Mouse (Mus musculus): ENCODE results near the gene Slc41a2. TPM values are rescaled to one million over a fixed set of nuclear protein-coding genes. Genes with fewer than 3 reads are reported as not detected.

The Slc41a2 gene
- total RNA-seq, 2 experiments from 2014 or later = 25.4 to 26.8 TPM

GRCm38 (mm10) chr10:83320396-83320795 lies 17.3 kb downstream of the Slc41a2 start:
- DNase-seq (ENCODE audit: low spot score in 2 of 2) = no peak

- DNase-seq (ENCODE audit: low spot score in 2 of 2) = no peak
Observed at GRCm38 (mm10) chr10:83313033-83313432, 24.6 kb downstream of the Slc41a2 start.

GRCm38 (mm10) chr10:83310356-83310755 lies 27.3 kb downstream of the Slc41a2 start:
- DNase-seq (ENCODE audit: low spot score in 2 of 2) = no peak

GRCm38 (mm10) chr10:83301687-83302086 lies 36.0 kb downstream of the Slc41a2 start:
- no peak for DNase-seq (ENCODE audit: low spot score in 2 of 2)

DNA sequence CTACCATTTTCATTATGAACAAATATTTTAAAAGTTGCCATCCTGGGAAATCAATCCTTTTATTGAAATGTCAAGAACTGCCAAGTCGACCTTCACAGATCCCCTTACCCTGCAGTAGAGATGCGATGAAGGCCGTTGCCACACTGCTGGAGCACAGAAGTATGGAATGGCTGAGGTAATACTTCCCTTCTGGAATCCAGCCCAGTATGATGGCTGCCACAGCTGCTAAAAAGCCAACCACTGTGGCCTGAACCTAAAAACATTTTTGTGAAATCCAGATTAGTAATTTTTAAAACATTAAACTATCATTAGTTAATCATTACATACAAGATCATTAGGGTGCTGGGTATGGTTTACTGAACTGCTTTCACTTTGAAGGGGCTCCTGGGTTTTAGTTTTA lies 36.6 kb downstream of the Slc41a2 start:
- DNase-seq (ENCODE audit: low spot score in 2 of 2) = no peak

GRCm38 (mm10) chr10:83297017-83297416 lies 40.7 kb downstream of the Slc41a2 start:
- DNase-seq (ENCODE audit: low spot score in 2 of 2) = no peak

DNA sequence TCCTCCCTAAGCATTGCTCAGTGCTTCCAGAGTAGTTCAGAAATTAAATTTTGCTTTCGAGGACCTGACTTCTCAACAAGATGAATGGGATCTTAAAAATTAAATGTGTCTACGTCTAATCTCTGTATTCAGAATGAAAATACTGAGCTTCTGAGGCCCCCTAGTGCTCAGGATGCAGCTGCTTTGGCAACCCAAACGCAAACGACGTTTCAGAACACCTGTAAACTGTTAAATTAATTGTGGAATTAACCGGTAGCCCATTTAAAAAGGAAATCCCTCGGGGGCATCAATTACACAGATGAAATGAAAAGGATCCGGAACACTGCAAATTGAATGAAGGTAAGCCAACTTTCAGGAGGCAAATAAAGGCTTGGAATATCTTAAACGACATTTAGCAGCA lies 42.9 kb downstream of the Slc41a2 start:
- DNase-seq (ENCODE audit: low spot score in 2 of 2) = peak in 1 of 2 experiments; percentile 12

DNA sequence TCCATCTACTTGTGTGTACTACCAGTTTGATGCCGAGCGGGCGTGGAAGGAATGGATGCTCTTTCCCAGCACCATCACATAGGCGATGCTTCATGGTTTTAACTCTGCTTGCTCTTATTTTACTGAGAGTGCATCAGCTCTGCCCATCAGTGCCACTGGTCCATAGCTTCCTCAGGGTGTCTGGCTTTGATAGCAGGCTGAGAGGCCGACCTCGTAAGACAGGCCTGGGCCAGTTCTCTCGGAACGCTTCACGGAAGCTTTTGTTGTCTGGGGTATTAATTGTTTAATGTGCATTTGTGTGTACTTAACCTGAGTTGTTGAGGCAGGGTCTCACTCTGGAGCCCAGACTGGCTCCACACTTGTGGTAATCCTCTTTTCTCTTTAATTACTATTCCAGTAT lies 44.3 kb downstream of the Slc41a2 start:
- DNase-seq (ENCODE audit: low spot score in 2 of 2) = no peak

DNA sequence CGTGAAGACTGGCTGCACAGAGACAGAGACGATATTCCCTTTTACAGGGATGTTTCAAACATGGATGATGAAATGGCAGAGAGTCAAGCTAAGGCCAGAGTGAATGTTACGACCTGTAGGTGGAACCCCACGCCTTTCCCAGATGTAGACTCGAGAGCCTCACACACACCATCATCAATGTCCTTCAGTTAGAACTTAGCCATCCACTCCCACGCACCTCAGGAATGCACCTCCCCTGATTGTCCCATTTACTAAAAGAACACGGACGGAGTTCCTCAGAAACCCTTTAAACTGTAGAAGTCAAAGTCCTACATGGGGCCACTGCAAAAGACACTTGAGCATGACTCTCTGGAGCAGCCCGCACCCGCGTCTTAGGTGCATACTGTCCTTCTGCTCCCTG lies 46.0 kb downstream of the Slc41a2 start:
- no peak for DNase-seq (ENCODE audit: low spot score in 2 of 2)

DNA sequence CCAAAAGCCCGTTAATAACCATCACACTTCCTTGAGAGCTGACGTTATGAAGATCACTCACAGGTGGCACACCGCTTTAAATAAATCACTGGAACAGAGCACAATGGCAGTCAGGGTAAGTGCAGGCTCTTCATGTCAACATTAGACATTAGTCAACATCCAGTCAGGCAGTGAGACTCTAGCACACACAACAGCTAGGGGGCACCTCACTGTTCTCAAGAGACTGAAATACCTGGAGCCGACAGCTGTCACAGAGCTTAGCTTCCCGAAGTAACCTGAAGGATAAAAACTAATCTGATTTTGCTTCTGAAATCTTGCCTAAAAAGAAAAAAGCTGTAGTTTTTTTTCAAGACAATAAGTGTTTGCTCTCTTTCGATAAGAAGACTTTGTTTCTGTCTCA lies 49.9 kb downstream of the Slc41a2 start:
- DNase-seq (ENCODE audit: low spot score in 2 of 2) = no peak

DNA sequence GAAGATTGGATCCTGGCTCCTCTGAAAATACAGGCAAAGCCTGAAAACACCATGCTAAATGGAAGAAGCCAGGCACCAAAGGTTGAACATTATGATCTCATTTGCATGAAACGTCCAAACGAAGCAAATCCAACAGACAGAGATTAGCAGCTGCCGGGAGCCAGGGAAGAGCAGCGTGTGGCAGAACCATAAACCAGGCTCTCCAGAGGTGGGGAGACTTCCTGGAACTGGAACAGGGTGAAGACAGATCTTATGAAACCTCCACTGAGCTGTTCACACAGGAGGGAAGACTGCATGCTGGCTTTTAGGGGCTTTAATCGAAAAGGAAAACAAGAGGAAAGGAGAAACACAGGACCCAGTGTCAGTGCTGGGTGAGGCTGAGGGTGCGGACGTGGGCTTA lies 51.3 kb downstream of the Slc41a2 start:
- no peak for DNase-seq (ENCODE audit: low spot score in 2 of 2)

GRCm38 (mm10) chr10:83285724-83286256 lies 51.9 kb downstream of the Slc41a2 start:
- DNase-seq (ENCODE audit: low spot score in 2 of 2) = peak in 1 of 2 experiments; percentile 5

- DNase-seq (ENCODE audit: low spot score in 2 of 2) = no peak
Observed at GRCm38 (mm10) chr10:83284916-83285315, 52.8 kb downstream of the Slc41a2 start.

DNA sequence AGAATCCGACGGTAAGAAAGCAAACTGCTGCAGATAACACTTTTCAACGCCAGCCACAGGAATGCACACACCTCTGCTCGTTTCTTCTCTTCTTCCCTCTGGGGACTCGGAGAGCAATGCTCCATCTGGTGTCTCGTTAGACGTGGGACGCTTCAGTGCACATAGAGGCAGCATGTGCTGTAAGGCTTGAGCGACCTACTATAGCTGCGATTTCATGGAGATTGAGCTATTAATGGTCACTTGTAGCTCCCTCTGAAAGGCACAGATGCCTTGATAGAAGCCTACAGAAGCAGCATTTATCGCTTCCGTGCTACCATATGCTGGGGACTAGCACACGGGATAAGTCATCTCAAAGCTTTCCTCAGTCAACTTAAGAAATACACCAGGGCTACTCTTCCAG lies 71.0 kb downstream of the Slc41a2 start:
- peak; percentile 32 to 45 for DNase-seq (ENCODE audit: low spot score in 2 of 2)

GRCm38 (mm10) chr10:83266241-83266640 lies 71.4 kb downstream of the Slc41a2 start:
- DNase-seq (ENCODE audit: low spot score in 2 of 2) = no peak

GRCm38 (mm10) chr10:83264680-83265079 lies 73.0 kb downstream of the Slc41a2 start:
- no peak for DNase-seq (ENCODE audit: low spot score in 2 of 2)

DNA sequence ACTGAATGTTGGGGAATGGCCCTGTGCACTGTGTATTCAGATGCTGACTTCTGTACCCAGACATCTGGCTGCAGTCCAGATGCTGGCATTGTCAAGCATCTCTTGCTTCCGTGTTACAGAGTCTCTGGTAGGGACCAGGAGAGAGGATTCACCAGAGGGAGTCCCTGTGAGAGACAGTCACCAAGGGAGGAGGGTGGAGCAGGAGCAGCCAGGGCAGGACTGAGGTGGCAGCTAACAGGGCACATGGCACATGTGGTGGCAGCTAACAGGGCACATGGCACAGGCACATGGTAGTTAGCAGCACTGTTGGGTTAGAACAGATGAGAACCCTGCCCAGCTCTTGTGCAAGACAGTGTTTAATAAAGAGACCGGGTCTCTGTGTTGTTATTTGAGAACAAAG lies 73.6 kb downstream of the Slc41a2 start:
- no peak for DNase-seq (ENCODE audit: low spot score in 2 of 2)

- DNase-seq (ENCODE audit: low spot score in 2 of 2) = no peak
Observed at GRCm38 (mm10) chr10:83261264-83261663, 76.4 kb downstream of the Slc41a2 start.

GRCm38 (mm10) chr10:83251377-83251776 lies 86.3 kb downstream of the Slc41a2 start:
- no peak for DNase-seq (ENCODE audit: low spot score in 2 of 2)

DNA sequence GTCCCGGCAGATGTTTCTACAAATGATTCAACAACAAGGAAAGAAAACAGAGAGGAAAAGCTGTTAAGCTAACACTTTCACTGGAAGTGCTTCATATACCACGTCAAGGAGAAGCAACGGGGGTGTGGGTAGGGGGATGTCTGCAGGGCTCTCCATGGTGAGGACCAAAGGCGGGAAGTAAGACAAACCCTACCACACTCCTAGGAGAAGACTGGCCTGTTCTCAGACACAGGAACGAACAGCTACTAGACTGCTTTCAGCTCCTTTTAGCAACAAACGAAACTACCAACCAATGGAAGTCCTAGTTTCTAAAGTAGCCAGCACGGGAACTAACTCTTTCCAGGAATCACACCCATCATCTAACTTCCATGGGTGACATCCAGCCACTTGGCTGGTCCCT lies 89.6 kb downstream of the Slc41a2 start:
- DNase-seq (ENCODE audit: low spot score in 2 of 2) = no peak

GRCm38 (mm10) chr10:83245720-83246119 lies 92.0 kb downstream of the Slc41a2 start:
- no peak for DNase-seq (ENCODE audit: low spot score in 2 of 2)

- DNase-seq (ENCODE audit: low spot score in 2 of 2) = no peak
Observed at GRCm38 (mm10) chr10:83244131-83244530, 93.6 kb downstream of the Slc41a2 start.

- peak in 1 of 2 experiments; percentile 32 for DNase-seq (ENCODE audit: low spot score in 2 of 2)
Observed at GRCm38 (mm10) chr10:83242106-83242686, 95.5 kb downstream of the Slc41a2 start.
